Mouse (Mus musculus) stomach, embryonic 16.5 days (tissue): ENCODE measurements around the gene Gm10490. TPM values are rescaled to one million over a fixed set of nuclear protein-coding genes. Genes with fewer than 3 reads are reported as not detected.
A peak's percentile ranks its signal among the peaks of the same experiment; 100 is the strongest.

Source experiments
- ATAC-seq: fragments of 200-750 bp; cut with Nextera tagmentation; 2 replicates; pipeline ENCODE4 v1.8.0; 2017; ENCODE audit warnings: moderate number of reproducible peaks, moderate TSS enrichment; ENCODE audit not compliant: insufficient read depth, low FRiP score
- H3K27ac ChIP-seq: fragments of 300-500 bp; sonication (generic); 2 replicates; pipeline ENCODE4 v1.5.1; 2014; ENCODE audit warnings: low read length
- H3K27me3 ChIP-seq: fragments of 300-500 bp; sonication (generic); 2 replicates; pipeline ENCODE4 v1.6.1; 2014; ENCODE audit warnings: low read length, control low read depth, mixed read lengths; ENCODE audit not compliant: control insufficient read depth, insufficient read depth
- H3K36me3 ChIP-seq: fragments of 300-500 bp; sonication (generic); 2 replicates; pipeline ENCODE4 v1.6.1; 2014; ENCODE audit warnings: low read length; ENCODE audit not compliant: control insufficient read depth, insufficient read depth
- H3K4me1 ChIP-seq: fragments of 300-500 bp; sonication (generic); 2 replicates; pipeline ENCODE4 v1.6.1; 2014; ENCODE audit warnings: low read length, control low read depth, mixed read lengths; ENCODE audit not compliant: control insufficient read depth, insufficient read depth
- H3K4me2 ChIP-seq: fragments of 300-500 bp; sonication (generic); 2 replicates; pipeline ENCODE4 v1.6.1; 2014; ENCODE audit warnings: low read depth, low read length, mixed read lengths
- H3K4me3 ChIP-seq: fragments of 300-500 bp; sonication (generic); replicated peaks from 2 replicates; pipeline ENCODE4 v1.5.1; 2014; ENCODE audit warnings: mild to moderate bottlenecking, low read length
- H3K9ac ChIP-seq: fragments of 300-500 bp; sonication (generic); 2 replicates; pipeline ENCODE4 v1.6.1; 2014; ENCODE audit warnings: low read length
- H3K9me3 ChIP-seq: fragments of 300-500 bp; sonication (generic); replicated peaks from 2 replicates; pipeline ENCODE4 v1.6.1; 2016; ENCODE audit warnings: low read length, control low read depth; ENCODE audit not compliant: control insufficient read depth
- WGBS: fragments of 180-500 bp; shearing (Covaris S2); extraction: QIAGEN DNeasy Blood & Tissue Kit; methylation state at CpG from one replicate; pipeline ENCODE4 v1.1.7; 2014; 5-methylcytosine and 5-hydroxymethylcytosine counted together
- polyA plus RNA-seq: library from polyadenylated mRNA; unstranded; fragments of >200 nt; fragmentation: Nextera tagmentation; extraction: Ambion mirVana; gene quantifications from 2 replicates; pipeline ENCODE4 v1.2.1, GENCODE M21; 2015

Gene Gm10490
- polyA plus RNA-seq, 1 experiment from 2014 or later: not detected

DNA sequence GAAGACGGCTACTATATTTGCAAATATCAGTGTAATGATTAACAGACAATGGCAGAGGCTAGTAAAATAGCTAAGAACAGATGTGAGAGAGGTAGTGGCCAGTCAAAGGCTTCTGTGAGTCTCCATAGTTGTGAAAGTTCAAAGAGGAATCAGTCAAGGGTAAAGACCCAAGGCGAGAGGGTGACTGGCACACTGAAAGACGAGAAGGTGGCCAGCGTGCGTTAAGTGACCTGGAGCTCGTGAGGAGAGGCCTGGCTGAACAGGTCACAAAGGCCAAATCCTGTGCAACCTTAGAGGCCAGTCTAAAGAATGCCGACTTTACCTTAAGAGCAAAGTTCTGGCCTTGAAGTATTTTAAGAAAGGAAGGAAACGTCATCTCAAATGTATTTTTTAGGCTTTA lies 36.3 kb downstream of the Gm10490 start:
- Histone ChIP-seq H3K27ac (no peak overlapping the region), H3K4me2 (no peak overlapping the region), H3K9ac (no peak overlapping the region), H3K4me1 (no peaks in the 10 kb centered on the region), H3K36me3 (no peaks in the 10 kb centered on the region), H3K4me3 (no peak overlapping the region), H3K27me3 (no peaks in the 10 kb centered on the region), H3K9me3 (no peaks in the 10 kb centered on the region)
- ATAC-seq: no peak
- 72% methylated on average over 8 of the region's 8 CpGs for WGBS

DNA sequence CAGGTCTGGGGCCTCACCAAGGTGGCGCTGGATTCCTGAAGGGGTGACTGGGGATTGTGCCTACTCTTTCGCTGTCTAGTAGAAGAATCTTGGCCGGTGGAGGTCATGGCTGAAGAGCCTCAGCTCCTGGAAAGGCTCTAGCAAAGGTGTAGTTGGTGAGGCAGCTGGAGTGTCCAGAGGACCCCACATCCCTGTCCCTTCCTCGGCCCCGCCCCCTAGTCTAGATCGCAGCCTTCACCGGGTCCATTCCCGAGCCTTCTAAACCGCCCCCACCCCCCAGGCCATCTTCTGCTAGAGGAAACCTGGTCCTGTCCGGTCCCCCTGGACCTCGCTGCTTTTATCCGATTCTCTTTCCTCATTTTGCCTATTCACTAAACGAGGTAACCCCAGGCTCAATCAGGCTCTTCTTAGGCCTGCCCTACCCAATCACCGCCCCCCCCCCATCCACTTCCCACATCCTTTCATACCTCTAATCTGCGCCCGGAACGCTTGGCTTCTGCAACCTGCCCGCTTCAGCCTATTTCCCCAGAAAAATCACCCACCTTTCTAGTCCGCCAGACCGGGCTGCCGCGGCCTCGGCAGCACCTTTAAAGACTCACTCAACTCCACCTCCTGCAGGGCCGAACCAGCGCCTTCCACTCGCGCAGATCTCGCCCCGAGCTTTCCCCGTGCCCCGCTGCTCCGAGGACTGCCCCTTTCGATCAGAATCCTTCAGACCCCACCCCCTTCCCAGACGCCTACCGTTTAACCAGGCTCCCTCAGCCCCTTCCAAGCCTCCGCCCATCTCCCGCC lies 38.0 kb downstream of the Gm10490 start, which contains the start of gene Hdac6:
TSS of gene Hdac6 (minus strand) at position 782 of the 792 bp plus-strand sequence.
- H3K4me2 ChIP-seq: peak within 1 kb of the TSS; percentile 56
- H3K27me3 ChIP-seq: no peaks in the 10 kb centered on the region
- peak within 1 kb of the TSS; percentile 56 for H3K4me3 ChIP-seq
- no peaks in the 10 kb centered on the region for H3K36me3 ChIP-seq
- H3K27ac ChIP-seq: no peak within 1 kb of the TSS; the same call in 1 of the 2 replicates
- H3K9ac ChIP-seq: peak within 1 kb of the TSS; percentile 73
- 21% methylated on average over 32 of the region's 37 CpGs for WGBS
- no peaks in the 10 kb centered on the region for H3K9me3 ChIP-seq
- 0 out of 2 replicates have a peak, but pooled peaks have one; percentile 0 for ATAC-seq
- no peaks in the 10 kb centered on the region for H3K4me1 ChIP-seq

DNA sequence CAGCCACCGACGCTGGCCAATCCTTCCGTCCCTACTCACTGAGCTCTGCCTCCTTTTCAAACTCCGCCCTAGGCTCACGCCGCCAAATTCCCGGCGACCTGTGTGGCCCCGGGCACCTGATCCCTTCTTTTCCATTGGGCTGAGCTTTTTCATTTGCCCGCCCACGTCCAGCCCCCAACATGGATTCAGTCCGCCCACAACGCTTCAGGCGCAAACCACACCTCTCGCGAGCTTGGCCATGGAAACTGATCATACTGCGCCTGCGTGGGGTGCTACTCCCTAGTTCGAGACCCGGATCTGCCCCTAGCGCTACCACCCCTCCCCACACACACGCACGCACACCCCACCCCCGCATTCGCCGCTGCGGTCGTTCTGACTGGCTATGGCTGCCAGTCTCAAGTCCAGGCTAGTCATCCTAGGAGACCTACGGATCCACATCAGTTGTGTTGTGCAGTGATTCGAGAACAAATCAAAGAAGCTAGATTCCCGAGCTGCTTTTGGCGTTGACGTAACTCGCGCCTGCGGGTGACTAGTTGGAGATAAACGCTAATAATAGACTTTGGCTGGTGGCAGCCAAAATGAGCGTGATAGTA lies 38.7 kb downstream of the Gm10490 start:
- ATAC-seq: peak; percentile 99
- Histone ChIP-seq H3K4me3 (peak overlapping the region; percentile 56), H3K36me3 (no peaks in the 10 kb centered on the region), H3K4me1 (no peaks in the 10 kb centered on the region), H3K27ac (no peak overlapping the region; the same call in 1 of the 2 replicates), H3K27me3 (no peaks in the 10 kb centered on the region), H3K9me3 (no peaks in the 10 kb centered on the region), H3K4me2 (peak overlapping the region; percentile 56), H3K9ac (peak overlapping the region; percentile 73)
- WGBS: 12% methylated on average over 38 of the region's 38 CpGs

DNA sequence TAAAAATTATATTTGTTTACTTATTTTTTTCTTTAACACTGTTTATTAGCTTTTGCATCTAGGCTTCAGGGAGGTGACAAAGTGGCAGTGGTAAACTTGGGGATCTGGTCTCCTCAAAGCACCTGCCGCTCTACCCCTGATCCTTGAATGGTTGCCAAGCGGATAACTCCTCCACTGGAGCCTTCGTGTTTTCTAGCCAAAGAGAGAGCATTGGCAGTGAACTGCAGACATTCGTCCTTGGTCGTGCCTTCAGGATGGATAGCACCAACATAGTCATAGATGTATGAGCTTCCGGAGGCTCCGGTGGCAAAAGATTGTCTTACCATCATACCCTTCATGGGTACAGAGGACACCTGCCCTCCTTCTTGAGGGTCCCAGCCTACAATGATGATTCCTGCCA lies 40.7 kb downstream of the Gm10490 start:
- H3K27me3 ChIP-seq: no peaks in the 10 kb centered on the region
- H3K27ac ChIP-seq: no peak overlapping the region
- no peak overlapping the region for H3K4me2 ChIP-seq
- 90% methylated on average over 7 of the region's 7 CpGs for whole genome bisulfite sequencing
- no peaks in the 10 kb centered on the region for H3K4me1 ChIP-seq
- no peak overlapping the region for H3K9ac ChIP-seq
- H3K9me3 ChIP-seq: no peaks in the 10 kb centered on the region
- H3K4me3 ChIP-seq: no peak overlapping the region
- no peaks in the 10 kb centered on the region for H3K36me3 ChIP-seq
- ATAC-seq: no peak

- WGBS: 87% methylated on average over 9 of the region's 9 CpGs
- Histone ChIP-seq H3K9ac (no peak overlapping the region), H3K4me3 (no peak overlapping the region), H3K9me3 (no peaks in the 10 kb centered on the region), H3K27ac (no peak overlapping the region), H3K4me1 (no peaks in the 10 kb centered on the region), H3K36me3 (no peaks in the 10 kb centered on the region), H3K27me3 (no peaks in the 10 kb centered on the region), H3K4me2 (no peak overlapping the region)
- no peak for ATAC-seq
Measured at GRCm38 (mm10) chrX:7958868-7959267, 49.5 kb downstream of the Gm10490 start.

Other genes with a start within 250 kb of the Gm10490 start
- 233 and 283 TPM in 2 replicates for gene Plp2, start 238.2 kb upstream of the Gm10490 start, polyA plus RNA-seq
- gene Magix, start 228.3 kb upstream of the Gm10490 start, polyA plus RNA-seq: 0.80 and 0.87 TPM in 2 replicates
- 37.9 and 38.4 TPM in 2 replicates for gene Gpkow, start 212.4 kb upstream of the Gm10490 start, polyA plus RNA-seq
- 36.5 and 36.7 TPM in 2 replicates for gene Wdr45, start 195.2 kb upstream of the Gm10490 start, polyA plus RNA-seq
- gene Gm45208, start 187.3 kb upstream of the Gm10490 start, polyA plus RNA-seq: not detected in 2 replicates
- gene Praf2, start 181.1 kb upstream of the Gm10490 start, polyA plus RNA-seq: 59.4 and 63.1 TPM in 2 replicates
- gene Ccdc120, start 158.6 kb upstream of the Gm10490 start, polyA plus RNA-seq: 17.9 and 18.2 TPM in 2 replicates
- 21.7 and 25.2 TPM in 2 replicates for gene Tfe3, start 147.0 kb upstream of the Gm10490 start, polyA plus RNA-seq
- gene Gripap1, start 119.8 kb upstream of the Gm10490 start, polyA plus RNA-seq: 42.4 and 47.8 TPM in 2 replicates
- 1.7 and 2.0 TPM in 2 replicates for gene Kcnd1, start 87.3 kb upstream of the Gm10490 start, polyA plus RNA-seq
- 25.3 and 28.6 TPM in 2 replicates for gene Otud5, start 68.2 kb upstream of the Gm10490 start, polyA plus RNA-seq
- 10.9 and 11.1 TPM in 2 replicates for gene Pim2, start 31.3 kb upstream of the Gm10490 start, polyA plus RNA-seq
- 45.0 and 47.0 TPM in 2 replicates for gene Slc35a2, start 25.5 kb upstream of the Gm10490 start, polyA plus RNA-seq
- gene Pqbp1, start 10.3 kb upstream of the Gm10490 start, polyA plus RNA-seq: 99.8 and 104 TPM in 2 replicates
- 142 and 143 TPM in 2 replicates for gene Timm17b, start 10.2 kb upstream of the Gm10490 start, polyA plus RNA-seq
- not detected in 2 replicates for gene Gm10491, start 1.7 kb upstream of the Gm10490 start, polyA plus RNA-seq
- gene Pcsk1n, start 10.3 kb downstream of the Gm10490 start, polyA plus RNA-seq: 7.6 and 8.6 TPM in 2 replicates
- gene Eras, start 19.1 kb downstream of the Gm10490 start, polyA plus RNA-seq: not detected in 2 replicates
- gene Hdac6, start 38.3 kb downstream of the Gm10490 start, polyA plus RNA-seq: 21.4 and 23.3 TPM in 2 replicates
- 5.6 and 6.0 TPM in 2 replicates for gene Gata1, start 68.5 kb downstream of the Gm10490 start, polyA plus RNA-seq
- gene Glod5, start 109.0 kb downstream of the Gm10490 start, polyA plus RNA-seq: 1.8 and 2.1 TPM in 2 replicates
- 42.1 and 42.4 TPM in 2 replicates for gene Suv39h1, start 165.2 kb downstream of the Gm10490 start, polyA plus RNA-seq
- 0.41 and 0.62 TPM in 2 replicates for gene Was, start 181.0 kb downstream of the Gm10490 start, polyA plus RNA-seq
- gene Wdr13, start 223.3 kb downstream of the Gm10490 start, polyA plus RNA-seq: 31.5 and 35.5 TPM in 2 replicates
- 396 and 404 TPM in 2 replicates for gene Rbm3, start 236.3 kb downstream of the Gm10490 start, polyA plus RNA-seq